Mouse (Mus musculus) forebrain, embryonic 10.5 days (tissue): ENCODE data around the gene Doc2a. TPM values are rescaled to one million over a fixed set of nuclear protein-coding genes. Genes with fewer than 3 reads are reported as not detected.
"Not testable (repeated sequence)": the region's sequence is repeated elsewhere in the genome, so short reads cannot be mapped to it uniquely, and the experiment has no call there.

ENCODE experiments used
- DNase-seq: peaks from one replicate; pipeline ENCODE4 v3.0.0-alpha.2; 2017; ENCODE audit warnings: low spot score; ENCODE audit errors: extremely low spot score
- H3K27ac ChIP-seq: fragments of 300-500 bp; sonication (generic); 2 replicates; pipeline ENCODE4 v1.5.1; 2016; ENCODE audit warnings: mild to moderate bottlenecking
- H3K27me3 ChIP-seq: fragments of 300-500 bp; sonication (generic); 2 replicates; pipeline ENCODE4 v1.6.1; 2016; ENCODE audit warnings: mild to moderate bottlenecking; ENCODE audit not compliant: poor library complexity, severe bottlenecking
- H3K36me3 ChIP-seq: fragments of 300-500 bp; sonication (generic); replicated peaks from 2 replicates; pipeline ENCODE4 v1.6.1; 2016; ENCODE audit warnings: mild to moderate bottlenecking, moderate library complexity
- H3K4me1 ChIP-seq: fragments of 300-500 bp; sonication (generic); 2 replicates; pipeline ENCODE4 v1.6.1; 2016
- H3K4me3 ChIP-seq: fragments of 300-500 bp; sonication (generic); 2 replicates; pipeline ENCODE4 v1.5.1; 2016; ENCODE audit warnings: mild to moderate bottlenecking, moderate library complexity
- H3K9me3 ChIP-seq: fragments of 300-500 bp; sonication (generic); 2 replicates; pipeline ENCODE4 v1.6.1; 2016; ENCODE audit warnings: mild to moderate bottlenecking, moderate library complexity
- WGBS: fragments of 180-500 bp; shearing (Covaris S2); methylation state at CpG from one replicate; pipeline ENCODE4 v1.1.7; 2016; 5-methylcytosine and 5-hydroxymethylcytosine counted together
- polyA plus RNA-seq: library from polyadenylated mRNA; unstranded; fragments of >200 nt; fragmentation: Nextera tagmentation; extraction: Ambion mirVana; gene quantifications from 2 replicates; pipeline ENCODE4 v1.2.1, GENCODE M21; 2016

The Doc2a gene
- polyA plus RNA-seq, 1 experiment from 2014 or later: 9.8 TPM

GRCm38 (mm10) chr7:126887281-126887680 is 40.1 kb downstream of the Doc2a start:
- H3K9me3 ChIP-seq: no peaks in the 10 kb centered on the region
- 94% methylated on average over 5 of the region's 5 CpGs for WGBS
- no peak for DNase-seq
- peaks cover 22% of the 10 kb centered on the region for H3K36me3 ChIP-seq
- H3K4me1 ChIP-seq: peaks cover 29% of the 10 kb centered on the region
- no peak overlapping the region for H3K27ac ChIP-seq
- no peak overlapping the region for H3K4me3 ChIP-seq
- no peaks in the 10 kb centered on the region for H3K27me3 ChIP-seq

GRCm38 (mm10) chr7:126888852-126889251 is 41.6 kb downstream of the Doc2a start:
- no peak overlapping the region for H3K27ac ChIP-seq
- WGBS: 50% methylated on average over 7 of the region's 7 CpGs
- H3K36me3 ChIP-seq: peaks cover 22% of the 10 kb centered on the region
- H3K9me3 ChIP-seq: no peaks in the 10 kb centered on the region
- H3K4me1 ChIP-seq: peaks cover 13% of the 10 kb centered on the region
- H3K27me3 ChIP-seq: no peaks in the 10 kb centered on the region
- H3K4me3 ChIP-seq: no peak overlapping the region
- DNase-seq: no peak

- 81% methylated on average over 5 of the region's 5 CpGs for WGBS
- peaks cover under 1% of the 10 kb centered on the region; the same call in 1 of the 2 replicates for H3K36me3 ChIP-seq
- H3K27ac ChIP-seq: 0 out of 2 replicates have a peak overlapping the region, but pooled peaks have one; percentile 30
- no peaks in the 10 kb centered on the region for H3K9me3 ChIP-seq
- no peak for DNase-seq
- H3K4me1 ChIP-seq: peaks cover 23% of the 10 kb centered on the region
- peak overlapping the region; percentile 16; the same call in 1 of the 2 replicates for H3K4me3 ChIP-seq
- H3K27me3 ChIP-seq: no peaks in the 10 kb centered on the region
Measured at GRCm38 (mm10) chr7:126896912-126897311, 49.7 kb downstream of the Doc2a start.

GRCm38 (mm10) chr7:126897390-126898101 is 50.3 kb downstream of the Doc2a start:
- peak overlapping the region; percentile 70 for H3K4me3 ChIP-seq
- H3K27me3 ChIP-seq: no peaks in the 10 kb centered on the region
- no peaks in the 10 kb centered on the region for H3K36me3 ChIP-seq
- WGBS: 26% methylated on average over 16 of the region's 16 CpGs
- no peak for DNase-seq
- H3K4me1 ChIP-seq: peaks cover 23% of the 10 kb centered on the region
- no peaks in the 10 kb centered on the region for H3K9me3 ChIP-seq
- H3K27ac ChIP-seq: peak overlapping the region; percentile 90

GRCm38 (mm10) chr7:126898102-126898990 is 51.1 kb downstream of the Doc2a start:
- DNase-seq: peak; percentile 98
- H3K9me3 ChIP-seq: no peaks in the 10 kb centered on the region
- H3K4me1 ChIP-seq: peaks cover 23% of the 10 kb centered on the region
- no peaks in the 10 kb centered on the region for H3K36me3 ChIP-seq
- WGBS: 12% methylated on average over 37 of the region's 37 CpGs
- H3K27ac ChIP-seq: peak overlapping the region; percentile 90
- peak overlapping the region; percentile 70 for H3K4me3 ChIP-seq
- no peaks in the 10 kb centered on the region for H3K27me3 ChIP-seq

GRCm38 (mm10) chr7:126899781-126900180 is 52.6 kb downstream of the Doc2a start:
- 93% methylated on average over 8 of the region's 9 CpGs for WGBS
- not testable (repeated sequence) for H3K4me3 ChIP-seq, H3K27ac ChIP-seq

More at GRCm38 (mm10) chr7:126899781-126900180, 52.6 kb downstream of the Doc2a start:
- DNase-seq, H3K27me3 ChIP-seq, H3K36me3 ChIP-seq, H3K9me3 ChIP-seq: not testable (repeated sequence)
- H3K4me1 ChIP-seq: peaks cover 23% of the 10 kb centered on the region

Other genes with a start within 250 kb of the Doc2a start
- 1.3 and 2.0 TPM in 2 replicates for gene Nupr1, start 216.6 kb upstream of the Doc2a start, polyA plus RNA-seq
- 61.1 and 64.5 TPM in 2 replicates for gene Sgf29, start 198.1 kb upstream of the Doc2a start, polyA plus RNA-seq
- 0.16 and 0.40 TPM in 2 replicates for gene Sult1a1, start 171.0 kb upstream of the Doc2a start, polyA plus RNA-seq
- 213 and 216 TPM in 2 replicates for gene Bola2, start 152.0 kb upstream of the Doc2a start, polyA plus RNA-seq
- gene Slx1b, start 151.6 kb upstream of the Doc2a start, polyA plus RNA-seq: 13.5 and 14.0 TPM in 2 replicates
- 33.6 and 40.3 TPM in 2 replicates for gene Coro1a, start 139.6 kb upstream of the Doc2a start, polyA plus RNA-seq
- gene Mapk3, start 87.8 kb upstream of the Doc2a start, polyA plus RNA-seq: 54.4 and 55.7 TPM in 2 replicates
- gene Gdpd3, start 81.1 kb upstream of the Doc2a start, polyA plus RNA-seq: 0.77 and 0.98 TPM in 2 replicates
- 28.9 and 35.0 TPM in 2 replicates for gene Ypel3, start 70.5 kb upstream of the Doc2a start, polyA plus RNA-seq
- 0.32 and 0.61 TPM in 2 replicates for gene Tbx6, start 65.9 kb upstream of the Doc2a start, polyA plus RNA-seq
- 413 and 423 TPM in 2 replicates for gene Ppp4c, start 54.9 kb upstream of the Doc2a start, polyA plus RNA-seq
- 2.6 and 2.9 TPM in 2 replicates for gene Fam57b, start 49.7 kb upstream of the Doc2a start, polyA plus RNA-seq
- not detected in 2 replicates for gene 4930451I11Rik, start 15.8 kb upstream of the Doc2a start, polyA plus RNA-seq
- gene Hirip3, start 14.6 kb downstream of the Doc2a start, polyA plus RNA-seq: 57.4 and 65.2 TPM in 2 replicates
- gene Ino80e, start 15.0 kb downstream of the Doc2a start, polyA plus RNA-seq: 110 and 117 TPM in 2 replicates
- gene Taok2, start 37.3 kb downstream of the Doc2a start, polyA plus RNA-seq: 54.0 and 54.1 TPM in 2 replicates
- gene Tmem219, start 75.5 kb downstream of the Doc2a start, polyA plus RNA-seq: 22.2 and 24.9 TPM in 2 replicates
- 17.5 and 18.0 TPM in 2 replicates for gene Kctd13, start 81.5 kb downstream of the Doc2a start, polyA plus RNA-seq
- gene Asphd1, start 102.2 kb downstream of the Doc2a start, polyA plus RNA-seq: 0.21 TPM in 1 of 2 replicates, not detected in the other
- gene Sez6l2, start 103.1 kb downstream of the Doc2a start, polyA plus RNA-seq: 0.72 and 1.2 TPM in 2 replicates
- gene Cdipt, start 128.5 kb downstream of the Doc2a start, polyA plus RNA-seq: 84.6 and 85.7 TPM in 2 replicates
- gene Cdiptos, start 128.7 kb downstream of the Doc2a start, polyA plus RNA-seq: 0.72 and 1.0 TPM in 2 replicates
- 3.3 TPM in 2 replicates for gene Mvp, start 167.2 kb downstream of the Doc2a start, polyA plus RNA-seq
- not detected in 2 replicates for gene Pagr1b, start 169.1 kb downstream of the Doc2a start, polyA plus RNA-seq
- gene Pagr1a, start 169.9 kb downstream of the Doc2a start, polyA plus RNA-seq: 92.7 and 121 TPM in 2 replicates
- 32.6 and 46.7 TPM in 2 replicates for gene Gm42742, start 173.7 kb downstream of the Doc2a start, polyA plus RNA-seq
- 3.5 and 4.0 TPM in 2 replicates for gene Prrt2, start 173.8 kb downstream of the Doc2a start, polyA plus RNA-seq
- gene Maz, start 179.6 kb downstream of the Doc2a start, polyA plus RNA-seq: 60.2 and 65.7 TPM in 2 replicates
- 223 and 226 TPM in 2 replicates for gene Kif22, start 195.1 kb downstream of the Doc2a start, polyA plus RNA-seq
- not detected in 2 replicates for gene Zg16, start 239.9 kb downstream of the Doc2a start, polyA plus RNA-seq
- gene AI467606, start 243.9 kb downstream of the Doc2a start, polyA plus RNA-seq: 0.74 TPM in 2 replicates